Mouse (Mus musculus): ENCODE results near the gene Srsf3. TPM values are rescaled to one million over a fixed set of nuclear protein-coding genes. Genes with fewer than 3 reads are reported as not detected.

Gene Srsf3
- polyA plus RNA-seq, 1 experiment = 69.4 TPM

- Histone ChIP-seq H3K27ac (ENCODE audit: insufficient read depth, low read depth, low read length) (no peak overlapping the region), H3K4me1 (ENCODE audit: control insufficient read depth, insufficient read depth, insufficient read length, low read length) (no peaks in the 10 kb centered on the region), H3K4me3 (ENCODE audit: low read depth, low read length) (no peak overlapping the region), H3K36me3 (ENCODE audit: control insufficient read depth, insufficient read depth, low read length) (no peaks in the 10 kb centered on the region), H3K27me3 (ENCODE audit: control insufficient read depth, insufficient read depth, low read length) (no peaks in the 10 kb centered on the region)
- TF ChIP-seq CTCF (IDR thresholded peaks at IDR 0.05; ENCODE audit: extremely low read depth, insufficient read length, insufficient replicate concordance, low read depth, low read length) = no peak
- TF ChIP-seq POLR2A (IDR thresholded peaks at IDR 0.05; ENCODE audit: low read depth, low read length) = no peak
- WGBS = 63% methylated on average over 6 of the region's 6 CpGs
Observed at GRCm38 (mm10) chr17:29091348-29091944, 59.0 kb downstream of the Srsf3 start.

GRCm38 (mm10) chr17:29092497-29092896, 60.1 kb downstream of the Srsf3 start:
- WGBS = 71% methylated on average over 5 of the region's 5 CpGs
- Histone ChIP-seq H3K27ac (ENCODE audit: insufficient read depth, low read depth, low read length) (no peak overlapping the region), H3K4me1 (ENCODE audit: control insufficient read depth, insufficient read depth, insufficient read length, low read length) (peaks cover 2% of the 10 kb centered on the region), H3K4me3 (ENCODE audit: low read depth, low read length) (no peak overlapping the region), H3K27me3 (ENCODE audit: control insufficient read depth, insufficient read depth, low read length) (no peaks in the 10 kb centered on the region), H3K36me3 (ENCODE audit: control insufficient read depth, insufficient read depth, low read length) (peaks cover 2% of the 10 kb centered on the region)
- TF ChIP-seq CTCF (IDR thresholded peaks at IDR 0.05; ENCODE audit: extremely low read depth, insufficient read length, insufficient replicate concordance, low read depth, low read length) = no peak
- no peak for TF ChIP-seq POLR2A (IDR thresholded peaks at IDR 0.05; ENCODE audit: low read depth, low read length)

Other genes starting within 250 kb of the Srsf3 start
- 39.3 and 109 TPM in 2 replicates for gene Brpf3, start 231.5 kb upstream of the Srsf3 start, polyA plus RNA-seq (2012; rRNA removed)
- 0.46 and 0.77 TPM in 2 replicates for gene Pnpla1, start 174.2 kb upstream of the Srsf3 start, polyA plus RNA-seq (2012; rRNA removed)
- 26.9 and 94.4 TPM in 2 replicates for gene 4930539E08Rik, start 117.3 kb upstream of the Srsf3 start, polyA plus RNA-seq (2012; rRNA removed)
- gene Pxt1, start 88.8 kb upstream of the Srsf3 start, polyA plus RNA-seq (2012; rRNA removed) = 0.22 TPM in 1 of 2 replicates, not detected in the other
- gene Kctd20, start 80.7 kb upstream of the Srsf3 start, polyA plus RNA-seq (2012; rRNA removed) = 12.7 and 36.3 TPM in 2 replicates
- 35.5 and 105 TPM in 2 replicates for gene Stk38, start 24.6 kb upstream of the Srsf3 start, polyA plus RNA-seq (2012; rRNA removed)
- 85.1 and 293 TPM in 2 replicates for gene Cdkn1a, start 58.3 kb downstream of the Srsf3 start, polyA plus RNA-seq (2012; rRNA removed)
- gene Rab44, start 81.5 kb downstream of the Srsf3 start, polyA plus RNA-seq (2012; rRNA removed) = 0.37 and 2.5 TPM in 2 replicates
- gene Cpne5, start 205.5 kb downstream of the Srsf3 start, polyA plus RNA-seq (2012; rRNA removed) = 0.71 and 2.3 TPM in 2 replicates
- 16.3 and 26.0 TPM in 2 replicates for gene Ppil1, start 231.6 kb downstream of the Srsf3 start, polyA plus RNA-seq (2012; rRNA removed)
- 22.9 and 48.7 TPM in 2 replicates for gene BC004004, start 236.2 kb downstream of the Srsf3 start, polyA plus RNA-seq (2012; rRNA removed)